Mouse (Mus musculus) CH12.LX (cell line): ENCODE measurements around the gene Serpina5. TPM values are rescaled to one million over a fixed set of nuclear protein-coding genes. Genes with fewer than 3 reads are reported as not detected.

Experiments
- DNase-seq: peaks from one replicate; pipeline ENCODE4 v3.0.0-alpha.2; 2013; ENCODE audit errors: extremely low read depth
- H3K27ac ChIP-seq: 2 replicates; pipeline ENCODE4 v1.5.1; 2012; ENCODE audit warnings: low read depth, mild to moderate bottlenecking, control low read depth, moderate library complexity; ENCODE audit not compliant: insufficient read depth
- H3K27me3 ChIP-seq: replicated peaks from 2 replicates; pipeline ENCODE3; 2012; ENCODE audit warnings: inconsistent platforms
- H3K36me3 ChIP-seq, 2 experiments: replicated peaks in 1 of 2; 2 replicates each; pipeline versions ENCODE3 to v1.6.1; 2012; ENCODE audit warnings: inconsistent platforms in 1 of 2, low read length in 1 of 2, mild to moderate bottlenecking in 1 of 2, mixed read lengths in 1 of 2, moderate library complexity in 1 of 2; ENCODE audit not compliant: control insufficient read depth in 1 of 2, insufficient read depth in 1 of 2
- H3K4me1 ChIP-seq, 2 experiments: 2 replicates each; pipeline ENCODE4 v1.6.1; 2012; ENCODE audit warnings: inconsistent platforms in 1 of 2, moderate library complexity in 1 of 2; ENCODE audit not compliant: insufficient read depth in 2 of 2, control insufficient read depth in 1 of 2
- H3K4me2 ChIP-seq: 2 replicates; pipeline ENCODE4 v1.6.1; 2012; ENCODE audit warnings: low read depth, mild to moderate bottlenecking, control low read depth; ENCODE audit not compliant: poor library complexity, insufficient read depth, severe bottlenecking
- H3K4me3 ChIP-seq, 3 experiments: fragments of 150-350 bp in 1 of 3; sonication (generic) in 1 of 3; replicated peaks in 1 of 3; 2 replicates each; pipeline versions ENCODE3 to v1.5.1; 2011 to 2012; ENCODE audit warnings: low read depth in 2 of 3, low read length in 2 of 3, mild to moderate bottlenecking in 2 of 3, moderate library complexity in 2 of 3, control low read depth in 1 of 3, improper control_type of control experiment in 1 of 3, inconsistent platforms in 1 of 3, mixed read lengths in 1 of 3; ENCODE audit not compliant: poor library complexity in 1 of 3
- H3K79me2 ChIP-seq: replicated peaks from 2 replicates; pipeline ENCODE4 v1.6.1; 2012; ENCODE audit warnings: mild to moderate bottlenecking, moderate library complexity; ENCODE audit not compliant: control insufficient read depth, poor library complexity, insufficient read depth, severe bottlenecking; ENCODE audit errors: extremely low read depth
- H3K9ac ChIP-seq: 2 replicates; pipeline ENCODE4 v1.6.1; 2012; ENCODE audit warnings: low read depth, mild to moderate bottlenecking, control low read depth, moderate library complexity; ENCODE audit not compliant: insufficient read depth
- H3K9me3 ChIP-seq: replicated peaks from 2 replicates; pipeline ENCODE3; 2012; ENCODE audit warnings: low read length, inconsistent platforms, mixed read lengths
- CHD1 ChIP-seq: IDR thresholded peaks from 2 replicates; pipeline ENCODE4 v1.6.1; 2012; ENCODE audit warnings: low read depth, low read length, improper control_type of control experiment, inconsistent platforms
- CHD2 ChIP-seq: IDR thresholded peaks from 2 replicates; pipeline ENCODE4 v1.6.1; 2011; ENCODE audit warnings: low read length, improper control_type of control experiment
- CTCF ChIP-seq, 2 experiments: IDR thresholded peaks in 1 of 2; conservative IDR thresholded peaks in 1 of 2; 2 replicates each; pipeline ENCODE4 v1.5.1; 2011 to 2012; ENCODE audit warnings: low read depth in 2 of 2, low read length in 2 of 2, improper control_type of control experiment in 1 of 2, inconsistent platforms in 1 of 2, mild to moderate bottlenecking in 1 of 2, moderate library complexity in 1 of 2
- ELF1 ChIP-seq: IDR thresholded peaks from 2 replicates; pipeline ENCODE4 v1.6.1; 2014; ENCODE audit warnings: low read depth, mild to moderate bottlenecking, inconsistent platforms, low read length, improper control_type of control experiment
- EP300 ChIP-seq: IDR thresholded peaks from 2 replicates; pipeline ENCODE4 v1.6.1; 2011; ENCODE audit warnings: low read length, improper control_type of control experiment
- ETS1 ChIP-seq: conservative IDR thresholded peaks from 2 replicates; pipeline ENCODE4 v1.6.1; 2012; ENCODE audit warnings: low read depth, mild to moderate bottlenecking, inconsistent platforms, low read length, improper control_type of control experiment, moderate library complexity
- GABPA ChIP-seq: IDR thresholded peaks from 2 replicates; pipeline ENCODE4 v1.6.1; 2012; ENCODE audit warnings: low read depth, low read length, improper control_type of control experiment, inconsistent platforms; ENCODE audit not compliant: insufficient replicate concordance
- HCFC1 ChIP-seq: IDR thresholded peaks from 2 replicates; pipeline ENCODE4 v1.6.1; 2012; ENCODE audit warnings: low read depth, mild to moderate bottlenecking, inconsistent platforms, low read length, improper control_type of control experiment
- JUND ChIP-seq: conservative IDR thresholded peaks from 2 replicates; pipeline ENCODE4 v1.6.1; 2011; ENCODE audit warnings: low read depth, low read length, improper control_type of control experiment
- KAT2A ChIP-seq: IDR thresholded peaks from 2 replicates; pipeline ENCODE4 v1.6.1; 2012; ENCODE audit warnings: low read length, improper control_type of control experiment, inconsistent platforms; ENCODE audit not compliant: insufficient replicate concordance
- MAFK ChIP-seq: IDR thresholded peaks from 2 replicates; pipeline ENCODE4 v1.6.1; 2011; ENCODE audit warnings: low read length, improper control_type of control experiment; ENCODE audit not compliant: insufficient replicate concordance
- MAX ChIP-seq: IDR thresholded peaks from 2 replicates; pipeline ENCODE4 v1.6.1; 2011; ENCODE audit warnings: low read length, improper control_type of control experiment
- MAZ ChIP-seq: IDR thresholded peaks from 2 replicates; pipeline ENCODE4 v1.6.1; 2012; ENCODE audit warnings: low read depth, mild to moderate bottlenecking, inconsistent platforms, low read length, improper control_type of control experiment, moderate library complexity
- MXI1 ChIP-seq: IDR thresholded peaks from 2 replicates; pipeline ENCODE4 v1.6.1; 2011; ENCODE audit warnings: mild to moderate bottlenecking, low read depth, low read length, improper control_type of control experiment
- MYC ChIP-seq: IDR thresholded peaks from 2 replicates; pipeline ENCODE4 v1.6.1; 2011; ENCODE audit warnings: low read depth, mild to moderate bottlenecking, improper control_type of control experiment, low read length
- NELFE ChIP-seq: IDR thresholded peaks from 2 replicates; pipeline ENCODE4 v1.6.1; 2011; ENCODE audit warnings: low read depth, low read length, improper control_type of control experiment
- NRF1 ChIP-seq: IDR thresholded peaks from 2 replicates; pipeline ENCODE4 v1.6.1; 2014; ENCODE audit warnings: low read depth, mild to moderate bottlenecking, inconsistent platforms, low read length, improper control_type of control experiment, moderate library complexity
- PAX5 ChIP-seq: IDR thresholded peaks from 2 replicates; pipeline ENCODE4 v1.6.1; 2012; ENCODE audit warnings: low read length, inconsistent platforms, mixed read lengths
- POLR2AphosphoS2 ChIP-seq: IDR thresholded peaks from 2 replicates; pipeline ENCODE4 v1.6.1; 2011; ENCODE audit warnings: low read depth, low read length, improper control_type of control experiment
- RAD21 ChIP-seq: IDR thresholded peaks from 2 replicates; pipeline ENCODE4 v1.6.1; 2011; ENCODE audit warnings: low read depth, mild to moderate bottlenecking, low read length, improper control_type of control experiment, moderate library complexity
- SIN3A ChIP-seq: IDR thresholded peaks from 2 replicates; pipeline ENCODE4 v1.6.1; 2012; ENCODE audit warnings: low read length, improper control_type of control experiment, inconsistent platforms
- SMC3 ChIP-seq: IDR thresholded peaks from 2 replicates; pipeline ENCODE4 v1.6.1; 2011; ENCODE audit warnings: low read depth, low read length, improper control_type of control experiment
- TBP ChIP-seq: conservative IDR thresholded peaks from 2 replicates; pipeline ENCODE4 v1.6.1; 2011; ENCODE audit warnings: low read depth, low read length, improper control_type of control experiment
- TCF12 ChIP-seq: IDR thresholded peaks from 2 replicates; pipeline ENCODE4 v1.6.1; 2014; ENCODE audit warnings: low read depth, mild to moderate bottlenecking, inconsistent platforms, low read length, improper control_type of control experiment
- UBTF ChIP-seq: IDR thresholded peaks from 2 replicates; pipeline ENCODE4 v1.6.1; 2012; ENCODE audit warnings: low read depth, mild to moderate bottlenecking, inconsistent platforms, low read length, improper control_type of control experiment, moderate library complexity
- USF1 ChIP-seq: IDR thresholded peaks from 2 replicates; pipeline ENCODE4 v1.6.1; 2014; ENCODE audit warnings: low read depth, mild to moderate bottlenecking, inconsistent platforms, low read length, improper control_type of control experiment
- ZC3H11A ChIP-seq: IDR thresholded peaks from 2 replicates; pipeline ENCODE4 v1.6.1; 2012; ENCODE audit warnings: low read depth, mild to moderate bottlenecking, inconsistent platforms, low read length, improper control_type of control experiment
- ZKSCAN1 ChIP-seq: IDR thresholded peaks from 2 replicates; pipeline ENCODE4 v1.6.1; 2012; ENCODE audit warnings: low read depth, inconsistent platforms, low read length, improper control_type of control experiment, borderline replicate concordance
- ZNF384 ChIP-seq: IDR thresholded peaks from 2 replicates; pipeline ENCODE4 v1.6.1; 2012; ENCODE audit warnings: low read depth, low read length, improper control_type of control experiment, inconsistent platforms
- dilution Hi-C: fragments of 300-500 bp; cut with MboI; formaldehyde crosslinking; loops from 2 replicates; pipeline ENCODE4 v1.14.3; 2020; ENCODE audit warnings: low sequenced_read_pairs; ENCODE audit not compliant: extremely low pct_unique_long_range_greater_than_20kb, extremely low pct_ligation_motif_present
- in situ Hi-C: fragments of 300-500 bp; cut with MboI; formaldehyde crosslinking; loops from 3 replicates; pipeline ENCODE4 v1.14.3; 2019; ENCODE audit warnings: low sequenced_read_pairs, low pct_ligation_motif_present, low pct_unique_long_range_greater_than_20kb, mixed read lengths
- polyA plus RNA-seq: library from polyadenylated mRNA; unstranded; fragments of >175 nt; gene quantifications from 2 replicates; pipeline ENCODE4 v1.2.1, GENCODE M21; 2012; ENCODE audit warnings: low read depth; ENCODE audit not compliant: insufficient read length
- total RNA-seq, 2 experiments: library from RNA; depleted of rRNA; stranded (reverse); fragments of 300-350 nt in 1 of 2; fragments of >200 nt in 1 of 2; gene quantifications; 2 replicates each; pipeline ENCODE4 v1.2.3; 2012 to 2014

The Serpina5 gene
- total and polyA plus RNA-seq, 3 experiments = not detected

DNA sequence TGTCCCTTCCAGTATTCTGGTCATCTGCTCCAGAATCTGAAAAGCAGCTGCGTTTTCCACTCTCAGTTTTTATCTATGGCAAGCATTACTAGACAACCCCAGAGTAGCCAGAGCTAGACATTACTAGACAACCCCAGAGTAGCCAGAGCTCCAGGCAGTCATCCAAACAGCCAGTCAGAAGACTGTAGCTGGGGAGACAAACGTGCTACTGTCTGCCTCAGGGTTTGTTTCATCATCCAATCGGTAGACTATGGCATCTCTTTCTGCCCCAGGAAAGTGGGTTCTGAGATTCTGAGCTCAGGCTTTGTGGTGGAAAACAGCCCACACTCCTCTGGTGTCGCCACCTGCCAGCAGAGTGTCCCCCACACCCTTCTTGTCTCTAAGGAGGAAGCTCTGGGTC is 33.4 kb upstream of the Serpina5 start:
- Histone ChIP-seq H3K27me3 (peaks cover 20% of the 10 kb centered on the region), H3K9me3 (no peaks in the 10 kb centered on the region), H3K4me2 (peak overlapping the region; percentile 80), H3K9ac (peak overlapping the region; percentile 40; the same call in 1 of the 2 replicates), H3K4me1 (peaks cover 6 to 54% of the 10 kb centered on the region in 2 experiments), H3K27ac (no peak overlapping the region), H3K36me3 (no peaks in the 10 kb centered on the region), H3K79me2 (no peaks in the 10 kb centered on the region), H3K4me3 (peak overlapping the region in 2 of 3 experiments; percentile 31 to 34)
- no peak for TF ChIP-seq RAD21
- no peak for TF ChIP-seq ZC3H11A
- no peak for TF ChIP-seq KAT2A
- TF ChIP-seq MAFK = no peak
- no peak; the same call in 1 of the 2 replicates for TF ChIP-seq NELFE
- TF ChIP-seq EP300 = no peak
- no peak for TF ChIP-seq CHD2
- TF ChIP-seq NRF1 = no peak
- peak; percentile 77; the same call in 1 of the 2 replicates for TF ChIP-seq TBP
- TF ChIP-seq ETS1 = no peak; the same call in 1 of the 2 replicates
- no peak for TF ChIP-seq ZNF384
- TF ChIP-seq GABPA = no peak
- no peak for TF ChIP-seq PAX5
- TF ChIP-seq SIN3A = peak; percentile 71; the same call in 1 of the 2 replicates
- TF ChIP-seq USF1 = no peak
- no peak for TF ChIP-seq POLR2AphosphoS2
- peak; percentile 52; the same call in 1 of the 2 replicates for TF ChIP-seq ELF1
- no peak for TF ChIP-seq MAZ
- no peak for TF ChIP-seq MXI1
- 0 out of 2 replicates have a peak, but pooled peaks have one; percentile 42 for TF ChIP-seq TCF12
- peak; percentile 80 for TF ChIP-seq HCFC1
- TF ChIP-seq MYC = no peak
- dilution Hi-C loops = no loop called here
- peak; percentile 60 for DNase-seq
- in situ Hi-C loops = no loop called here

DNA sequence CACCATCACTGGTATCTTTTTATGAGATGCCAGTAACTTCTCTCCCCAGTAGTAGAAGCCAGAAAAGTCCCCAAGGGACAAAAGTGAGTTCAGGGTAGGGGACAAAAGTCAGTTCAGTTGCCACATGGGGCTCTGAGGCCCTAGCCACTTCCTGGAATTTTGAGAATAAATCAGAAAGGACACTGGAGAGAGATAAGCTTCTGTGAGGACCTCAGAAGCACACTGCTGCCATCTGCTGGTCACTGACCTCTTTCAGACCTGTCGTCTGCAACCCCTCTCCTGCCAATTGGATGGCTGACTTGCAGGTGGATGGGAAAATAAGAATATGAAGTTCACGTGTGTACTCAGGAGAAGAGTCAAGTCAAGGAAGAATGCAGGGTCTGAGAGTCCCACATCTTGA is 31.3 kb upstream of the Serpina5 start:
- peaks cover 40% of the 10 kb centered on the region for H3K27me3 ChIP-seq
- no peak overlapping the region for H3K27ac ChIP-seq
- no peak overlapping the region for H3K4me3 ChIP-seq
- in situ Hi-C loops = no loop called here
- H3K9ac ChIP-seq = no peak overlapping the region
- peaks cover 5 to 33% of the 10 kb centered on the region in 2 experiments for H3K4me1 ChIP-seq
- H3K9me3 ChIP-seq = no peaks in the 10 kb centered on the region
- no peak overlapping the region for H3K4me2 ChIP-seq
- DNase-seq = peak; percentile 84
- no peaks in the 10 kb centered on the region for H3K36me3 ChIP-seq
- TF ChIP-seq SIN3A (no peak), MAFK (no peak), RAD21 (peak; percentile 92), CHD1 (no peak), GABPA (no peak), SMC3 (peak; percentile 96), ELF1 (peak; percentile 55), ZC3H11A (peak; percentile 68), JUND (0 out of 2 replicates have a peak, but pooled peaks have one; percentile 26), CTCF (conservative IDR thresholded peaks at IDR 0.05 in 1 of 2, IDR thresholded peaks at IDR 0.05 in 1 of 2; ENCODE audit: low read depth in 2 of 2, low read length in 2 of 2) (peak; percentile 27 to 93; a peak in 3 of 4 replicates), MAX (no peak), NELFE (no peak), ZKSCAN1 (no peak), UBTF (no peak)
- H3K79me2 ChIP-seq = no peaks in the 10 kb centered on the region
- dilution Hi-C loops = no loop called here
